Mouse (Mus musculus) neural tube, embryonic 14.5 days (tissue): ENCODE results near the gene Cldn8. TPM values are rescaled to one million over a fixed set of nuclear protein-coding genes. Genes with fewer than 3 reads are reported as not detected.

Source experiments
- ATAC-seq: fragments of 200-750 bp; cut with Nextera tagmentation; 2 replicates; pipeline ENCODE4 v1.8.0; 2017; ENCODE audit warnings: low read depth, mild to moderate bottlenecking, moderate TSS enrichment, moderate library complexity
- H3K27ac ChIP-seq: fragments of 300-500 bp; sonication (generic); 2 replicates; pipeline ENCODE4 v1.5.1; 2014; ENCODE audit warnings: low read depth, mild to moderate bottlenecking, control low read depth, low read length, moderate library complexity, mixed read lengths
- H3K27me3 ChIP-seq: fragments of 300-500 bp; sonication (generic); 2 replicates; pipeline ENCODE4 v1.6.1; 2014; ENCODE audit warnings: low read length; ENCODE audit not compliant: control insufficient read depth, insufficient read depth
- H3K36me3 ChIP-seq: fragments of 300-500 bp; sonication (generic); 2 replicates; pipeline ENCODE4 v1.6.1; 2014; ENCODE audit warnings: low read length, mixed read lengths; ENCODE audit not compliant: control insufficient read depth, insufficient read depth
- H3K4me1 ChIP-seq: fragments of 300-500 bp; sonication (generic); 2 replicates; pipeline ENCODE4 v1.6.1; 2014; ENCODE audit warnings: low read length; ENCODE audit not compliant: control insufficient read depth, insufficient read depth
- H3K4me2 ChIP-seq: fragments of 300-500 bp; sonication (generic); 2 replicates; pipeline ENCODE4 v1.6.1; 2014; ENCODE audit warnings: mild to moderate bottlenecking, low read depth, low read length, control low read depth
- H3K4me3 ChIP-seq: fragments of 300-500 bp; sonication (generic); 2 replicates; pipeline ENCODE4 v1.5.1; 2014; ENCODE audit warnings: low read depth, low read length, control low read depth, mixed read lengths
- H3K9ac ChIP-seq: fragments of 300-500 bp; sonication (generic); replicated peaks from 2 replicates; pipeline ENCODE4 v1.6.1; 2014; ENCODE audit warnings: low read depth, mild to moderate bottlenecking, control low read depth, low read length, mixed read lengths
- H3K9me3 ChIP-seq: fragments of 300-500 bp; sonication (generic); 2 replicates; pipeline ENCODE4 v1.6.1; 2016; ENCODE audit warnings: low read length; ENCODE audit not compliant: control insufficient read depth
- WGBS: fragments of 180-500 bp; shearing (Covaris S2); extraction: QIAGEN DNeasy Blood & Tissue Kit; methylation state at CpG from one replicate; pipeline ENCODE4 v1.1.7; 2014; 5-methylcytosine and 5-hydroxymethylcytosine counted together
- polyA plus RNA-seq: library from polyadenylated mRNA; unstranded; fragments of >200 nt; fragmentation: Nextera tagmentation; extraction: Ambion mirVana; gene quantifications from 2 replicates; pipeline ENCODE4 v1.2.1, GENCODE M21; 2014

The Cldn8 gene
- not detected in 2 replicates for polyA plus RNA-seq

GRCm38 (mm10) chr16:88563045-88563913 is at the start of gene Cldn8:
Gene Cldn8 (minus strand): TSS chr16:88563183.
- no peak within 1 kb of the TSS for H3K4me2 ChIP-seq
- no peaks in the 10 kb centered on the region for H3K27me3 ChIP-seq
- no peak within 1 kb of the TSS for H3K4me3 ChIP-seq
- no peak within 1 kb of the TSS for H3K27ac ChIP-seq
- no peaks in the 10 kb centered on the region for H3K4me1 ChIP-seq
- no peak within 1 kb of the TSS for H3K9ac ChIP-seq
- H3K9me3 ChIP-seq: no peaks in the 10 kb centered on the region
- no peak for ATAC-seq
- no peaks in the 10 kb centered on the region for H3K36me3 ChIP-seq
- WGBS: 90% methylated on average over 6 of the region's 6 CpGs

GRCm38 (mm10) chr16:88612712-88613111 is 49.7 kb upstream of the Cldn8 start:
- WGBS: 72% methylated on average over 4 of the region's 4 CpGs
- Histone ChIP-seq H3K27ac (no peak overlapping the region), H3K9ac (no peak overlapping the region), H3K4me2 (no peak overlapping the region), H3K36me3 (no peaks in the 10 kb centered on the region), H3K4me1 (no peaks in the 10 kb centered on the region), H3K4me3 (no peak overlapping the region), H3K27me3 (no peaks in the 10 kb centered on the region), H3K9me3 (no peaks in the 10 kb centered on the region)
- ATAC-seq: no peak

- Histone ChIP-seq H3K27ac (no peak within 1 kb of the TSS), H3K36me3 (no peaks in the 10 kb centered on the region), H3K27me3 (no peaks in the 10 kb centered on the region), H3K9ac (no peak within 1 kb of the TSS), H3K4me1 (no peaks in the 10 kb centered on the region), H3K4me2 (no peak within 1 kb of the TSS), H3K9me3 (no peaks in the 10 kb centered on the region), H3K4me3 (no peak within 1 kb of the TSS)
- 87% methylated on average over 8 of the region's 8 CpGs for WGBS
- no peak for ATAC-seq
Measured at GRCm38 (mm10) chr16:88611922-88612321, 48.9 kb upstream of the Cldn8 start, which contains the start of gene Krtap24-1. Gene Krtap24-1 (minus strand): TSS chr16:88612279.

- Histone ChIP-seq H3K27me3 (no peaks in the 10 kb centered on the region), H3K9me3 (no peaks in the 10 kb centered on the region), H3K4me3 (no peak overlapping the region), H3K9ac (no peak overlapping the region), H3K4me1 (no peaks in the 10 kb centered on the region), H3K4me2 (no peak overlapping the region), H3K27ac (no peak overlapping the region), H3K36me3 (no peaks in the 10 kb centered on the region)
- 78% methylated on average over 6 of the region's 6 CpGs for WGBS
- ATAC-seq: no peak
Measured at GRCm38 (mm10) chr16:88604570-88604969, 41.6 kb upstream of the Cldn8 start.

- no peak for ATAC-seq
Measured at GRCm38 (mm10) chr16:88602464-88602863, 39.5 kb upstream of the Cldn8 start.

GRCm38 (mm10) chr16:88600303-88600702 is 37.3 kb upstream of the Cldn8 start:
- H3K4me3 ChIP-seq: no peak overlapping the region
- no peaks in the 10 kb centered on the region for H3K9me3 ChIP-seq
- 44% methylated on average over 8 of the region's 8 CpGs for WGBS
- no peaks in the 10 kb centered on the region for H3K4me1 ChIP-seq
- H3K4me2 ChIP-seq: peak overlapping the region; percentile 20; the same call in 1 of the 2 replicates
- H3K27ac ChIP-seq: no peak overlapping the region
- H3K27me3 ChIP-seq: no peaks in the 10 kb centered on the region
- H3K9ac ChIP-seq: no peak overlapping the region
- no peaks in the 10 kb centered on the region for H3K36me3 ChIP-seq
- no peak; the same call in 1 of the 2 replicates for ATAC-seq

More at GRCm38 (mm10) chr16:88602464-88602863, 39.5 kb upstream of the Cldn8 start:
- Histone ChIP-seq H3K4me2 (no peak overlapping the region), H3K27ac (no peak overlapping the region), H3K4me3 (no peak overlapping the region), H3K4me1 (no peaks in the 10 kb centered on the region), H3K36me3 (no peaks in the 10 kb centered on the region), H3K27me3 (no peaks in the 10 kb centered on the region), H3K9ac (no peak overlapping the region), H3K9me3 (no peaks in the 10 kb centered on the region)
- WGBS: 50% methylated on average over 1 of the region's 1 CpGs

GRCm38 (mm10) chr16:88599504-88600237 is 36.7 kb upstream of the Cldn8 start:
- ATAC-seq: peak; percentile 70; the same call in 1 of the 2 replicates
- 12% methylated on average over 16 of the region's 16 CpGs for WGBS
- peak overlapping the region; percentile 20; the same call in 1 of the 2 replicates for H3K4me2 ChIP-seq

GRCm38 (mm10) chr16:88592758-88593157 is 29.8 kb upstream of the Cldn8 start:
- Histone ChIP-seq H3K4me1 (no peaks in the 10 kb centered on the region), H3K27me3 (no peaks in the 10 kb centered on the region), H3K4me2 (no peak overlapping the region), H3K36me3 (no peaks in the 10 kb centered on the region), H3K27ac (no peak overlapping the region), H3K9me3 (no peaks in the 10 kb centered on the region), H3K4me3 (no peak overlapping the region), H3K9ac (no peak overlapping the region)
- ATAC-seq: no peak

More at GRCm38 (mm10) chr16:88599504-88600237, 36.7 kb upstream of the Cldn8 start:
- H3K4me1 ChIP-seq: no peaks in the 10 kb centered on the region
- no peaks in the 10 kb centered on the region for H3K36me3 ChIP-seq
- no peaks in the 10 kb centered on the region for H3K9me3 ChIP-seq
- H3K4me3 ChIP-seq: 0 out of 2 replicates have a peak overlapping the region, but pooled peaks have one; percentile 3
- no peaks in the 10 kb centered on the region for H3K27me3 ChIP-seq
- H3K9ac ChIP-seq: no peak overlapping the region
- no peak overlapping the region for H3K27ac ChIP-seq

GRCm38 (mm10) chr16:88583338-88583737 is 20.4 kb upstream of the Cldn8 start:
- ATAC-seq: no peak

More at GRCm38 (mm10) chr16:88583338-88583737, 20.4 kb upstream of the Cldn8 start:
- Histone ChIP-seq H3K27me3 (no peaks in the 10 kb centered on the region), H3K4me2 (no peak overlapping the region), H3K4me1 (no peaks in the 10 kb centered on the region), H3K36me3 (no peaks in the 10 kb centered on the region), H3K9ac (no peak overlapping the region), H3K9me3 (no peaks in the 10 kb centered on the region), H3K27ac (no peak overlapping the region), H3K4me3 (no peak overlapping the region)
- WGBS: 87% methylated on average over 9 of the region's 9 CpGs
